Mouse (Mus musculus): ENCODE data around the gene Sms. TPM values are rescaled to one million over a fixed set of nuclear protein-coding genes. Genes with fewer than 3 reads are reported as not detected.

Gene Sms
- total RNA-seq, 4 experiments from 2014 or later: 64.3 to 76.7 (median 73.3) TPM

DNA sequence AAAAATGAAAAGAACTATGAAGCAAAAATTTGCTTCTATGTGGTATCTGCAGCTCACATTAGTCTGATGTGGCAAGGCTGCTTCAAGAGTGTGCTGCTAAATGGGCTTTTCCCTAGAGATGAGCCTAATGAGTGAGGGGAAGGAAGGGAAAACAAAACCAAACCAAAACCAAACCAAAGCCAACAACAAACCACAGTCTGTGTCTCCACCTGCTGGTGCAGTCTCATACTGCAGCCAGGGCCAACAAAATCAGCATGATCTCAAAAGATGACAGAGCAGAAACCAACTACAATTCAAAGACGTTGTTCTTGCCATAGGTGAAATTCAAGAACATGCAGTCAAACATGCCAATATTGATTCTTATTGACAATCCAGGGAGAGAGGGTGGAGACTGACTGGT, 37.7 kb downstream of the Sms start:
- peak in 1 of 2 experiments; percentile 62 for DNase-seq (ENCODE audit: low spot score in 2 of 2)

GRCm38 (mm10) chrX:157449000-157449399, 43.1 kb downstream of the Sms start:
- no peak for DNase-seq (ENCODE audit: low spot score in 2 of 2)

DNA sequence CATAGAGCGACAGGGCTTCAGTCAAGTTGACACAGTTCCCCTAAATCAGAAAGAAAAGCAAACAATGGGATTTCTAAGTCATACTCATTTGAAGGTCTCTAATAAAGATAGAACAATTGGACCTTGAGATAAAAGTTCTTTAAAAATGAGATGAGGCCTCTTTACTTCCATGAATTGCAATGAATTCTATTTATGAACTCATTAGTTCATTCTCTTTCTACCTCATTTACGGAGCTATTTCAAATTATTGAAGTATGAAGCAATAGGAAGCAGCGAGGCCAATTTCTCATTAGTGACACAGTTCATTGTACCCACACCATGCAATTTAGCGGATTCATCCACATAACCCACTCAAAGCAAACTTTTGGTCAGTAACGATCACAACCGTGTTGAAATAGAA, 44.7 kb downstream of the Sms start:
- no peak for DNase-seq (ENCODE audit: low spot score in 2 of 2)

- no peak for DNase-seq (ENCODE audit: low spot score in 2 of 2)
Measured at GRCm38 (mm10) chrX:157434768-157435167, 57.3 kb downstream of the Sms start.

- no peak for DNase-seq (ENCODE audit: low spot score in 2 of 2)
Measured at GRCm38 (mm10) chrX:157419451-157419850, 72.6 kb downstream of the Sms start.

GRCm38 (mm10) chrX:157415212-157415611, 76.9 kb downstream of the Sms start, which contains the start of gene Phex:
TSS of gene Phex (minus strand) at chrX:157415312.
- DNase-seq (ENCODE audit: low spot score in 2 of 2): no peak

GRCm38 (mm10) chrX:157404919-157405318, 87.2 kb downstream of the Sms start:
- DNase-seq (ENCODE audit: low spot score in 2 of 2): no peak

Other genes with a start within 250 kb of the Sms start
- under 1 TPM; 0.42 to 0.91 (median 0.64) TPM for gene Phex, start 77.0 kb downstream of the Sms start, total RNA-seq (2022)
- under 1 TPM in 2 of 4 experiments, not detected in 2; 0.85 to 0.93 TPM for gene Yy2, start 76.7 kb upstream of the Sms start, total RNA-seq (2022)
- gene Mbtps2, start 106.4 kb upstream of the Sms start, total RNA-seq (2022): 10 to 100 TPM; 27.3 to 35.0 (median 28.6) TPM
- gene Smpx, start 206.6 kb upstream of the Sms start, total RNA-seq (2022): not detected